Mouse (Mus musculus) heart, adult 11 months (tissue): ENCODE results near the gene Gadl1.

ENCODE experiments used
- DNase-seq: peaks from one replicate; pipeline ENCODE4 v3.0.0; 2022

Gene Gadl1

DNA sequence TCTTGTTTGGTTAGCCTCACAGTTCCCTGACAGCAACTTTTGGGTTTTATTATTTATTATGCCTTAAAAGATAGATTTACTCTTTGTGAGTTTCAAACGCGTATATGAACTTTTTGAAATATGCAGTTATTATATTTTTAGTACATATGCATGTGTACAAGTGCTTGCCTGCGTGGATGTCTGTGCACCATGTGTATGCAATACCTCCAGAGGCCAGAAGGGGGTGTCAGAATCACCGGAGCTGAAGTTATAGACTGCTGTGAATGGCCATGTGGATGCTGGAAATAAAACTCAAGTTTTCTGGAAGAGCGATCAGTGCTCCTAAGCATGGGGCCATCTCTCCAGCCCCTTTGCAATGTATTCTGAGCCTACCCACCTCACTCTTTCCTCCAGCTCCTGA, 28.7 kb downstream of the Gadl1 start:
- no peak for DNase-seq

DNA sequence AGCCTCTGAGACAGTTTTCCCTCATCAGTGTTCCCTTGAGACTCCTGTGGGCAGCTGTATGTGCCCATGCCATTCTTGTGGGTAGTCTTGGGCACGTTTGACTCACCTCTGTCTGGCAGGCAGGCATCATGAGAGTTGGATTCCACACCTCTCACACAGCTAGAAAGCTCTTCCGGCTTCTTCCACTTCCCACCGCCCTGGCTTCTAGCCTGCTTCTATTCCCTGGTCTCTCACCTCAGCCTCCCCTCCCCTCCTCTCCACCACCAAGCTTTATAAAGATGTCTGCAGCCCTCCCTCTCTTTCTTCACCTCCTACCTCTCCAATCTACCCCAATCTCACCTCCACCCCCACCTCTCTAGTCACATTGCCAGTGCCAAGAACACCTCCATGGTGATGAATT, 30.2 kb downstream of the Gadl1 start:
- DNase-seq = no peak

DNA sequence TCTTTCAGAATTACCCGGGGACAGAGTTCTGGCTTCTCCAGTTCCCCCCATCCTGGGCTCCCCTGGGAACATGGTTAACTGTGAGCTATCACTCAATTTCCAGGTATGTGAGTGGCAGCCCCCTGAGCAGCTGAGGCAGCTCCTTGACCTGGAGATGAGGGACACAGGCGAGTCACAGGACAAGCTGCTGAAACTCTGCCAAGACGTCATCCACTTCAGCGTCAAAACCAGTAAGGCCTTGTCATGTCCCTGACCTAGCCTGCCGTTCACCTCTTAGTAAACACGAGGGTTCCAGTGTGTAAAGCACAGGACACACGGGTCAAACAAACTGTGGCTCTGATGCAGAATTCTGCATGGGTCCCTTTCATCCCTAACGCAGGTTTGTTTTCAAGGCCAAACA, 31.9 kb downstream of the Gadl1 start:
- no peak for DNase-seq

DNA sequence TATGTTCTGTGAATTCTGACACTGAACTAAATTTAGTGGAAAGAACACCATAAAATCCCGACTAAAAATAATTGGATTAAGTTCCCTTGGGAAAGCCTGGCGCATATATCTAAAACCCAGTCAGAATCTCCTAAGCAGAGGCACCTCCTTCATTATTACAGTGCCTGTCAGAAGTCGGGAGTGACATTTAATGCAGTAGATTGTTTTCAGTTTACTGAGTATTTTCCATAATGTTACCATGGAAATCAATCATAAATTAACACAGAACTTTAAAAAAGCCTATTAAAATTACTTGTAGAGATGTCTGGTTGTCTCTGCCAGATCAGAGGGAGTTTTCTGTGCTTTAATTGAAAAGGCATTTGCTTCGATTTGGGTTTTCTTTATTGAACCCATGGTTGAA, 33.2 kb downstream of the Gadl1 start:
- DNase-seq = no peak

DNA sequence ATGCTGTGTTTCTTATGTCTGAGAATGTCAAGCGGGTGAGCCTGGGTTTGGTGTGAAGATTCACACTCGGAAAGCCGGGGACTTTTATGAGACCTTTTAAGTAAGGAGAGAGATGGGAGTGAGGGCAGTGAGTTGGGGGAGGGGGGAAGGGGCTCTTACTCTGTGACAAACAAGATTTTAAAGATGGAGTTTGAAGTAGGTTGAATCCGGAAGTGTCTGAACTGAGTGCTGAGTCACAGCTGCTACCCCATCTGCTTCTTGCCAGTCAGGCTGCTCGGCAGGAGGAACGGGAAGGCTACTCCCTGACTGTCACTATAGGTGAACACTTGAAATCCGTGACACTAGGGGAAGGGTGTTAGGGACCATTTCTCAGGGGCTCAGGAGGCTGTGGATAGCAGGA, 33.7 kb downstream of the Gadl1 start:
- no peak for DNase-seq

DNA sequence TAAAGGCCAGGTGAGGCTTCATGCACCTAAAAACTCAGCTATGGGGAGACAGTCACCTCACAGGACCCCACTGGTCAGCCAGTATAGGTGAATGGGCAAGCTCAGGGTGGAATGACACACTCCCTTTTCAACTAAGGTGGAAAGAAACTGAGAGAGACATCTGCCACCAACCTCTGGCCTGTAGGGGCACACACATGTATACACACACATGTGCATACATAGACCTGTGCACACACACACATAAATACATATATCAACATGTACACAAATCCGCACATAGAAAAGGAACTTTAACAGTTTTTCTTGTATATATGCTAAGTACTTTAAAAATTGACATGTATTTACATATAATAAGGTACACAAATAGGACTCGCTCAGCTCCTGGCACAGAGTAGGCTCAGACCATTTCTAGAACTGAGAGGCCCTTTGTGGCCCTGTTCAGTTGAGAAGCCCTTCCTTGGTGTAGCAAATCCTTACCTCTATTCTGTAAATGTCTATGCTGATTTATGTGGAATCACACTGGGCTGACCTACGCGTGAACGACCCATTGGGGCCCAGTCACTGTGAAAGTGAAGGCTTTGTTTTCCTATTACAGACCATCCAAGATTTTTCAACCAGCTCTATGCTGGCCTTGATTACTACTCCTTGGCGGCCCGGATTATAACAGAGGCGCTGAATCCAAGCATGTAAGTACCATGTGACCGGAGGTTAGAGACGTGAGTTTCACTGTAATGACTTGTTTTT, 34.5 kb downstream of the Gadl1 start:
- DNase-seq = no peak

DNA sequence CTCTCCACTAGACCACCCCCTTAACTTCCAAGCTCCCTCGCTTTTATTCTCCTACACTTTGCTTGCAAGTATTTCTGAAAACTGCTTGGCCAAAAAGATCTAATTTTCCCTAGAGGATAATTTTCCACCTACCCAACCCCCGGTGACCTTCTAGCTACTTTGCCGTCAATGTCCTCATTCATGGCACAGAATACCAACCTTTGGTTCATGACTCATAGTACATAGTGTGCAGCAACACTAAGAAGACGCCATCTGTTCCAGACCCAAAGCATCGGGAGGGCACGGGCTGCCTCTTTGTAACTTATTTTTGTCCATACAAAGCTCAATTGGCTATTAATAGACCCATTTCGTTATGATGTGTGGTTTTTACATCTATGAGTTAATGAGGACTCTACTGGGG, 55.8 kb downstream of the Gadl1 start:
- peak; percentile 36 for DNase-seq

DNA sequence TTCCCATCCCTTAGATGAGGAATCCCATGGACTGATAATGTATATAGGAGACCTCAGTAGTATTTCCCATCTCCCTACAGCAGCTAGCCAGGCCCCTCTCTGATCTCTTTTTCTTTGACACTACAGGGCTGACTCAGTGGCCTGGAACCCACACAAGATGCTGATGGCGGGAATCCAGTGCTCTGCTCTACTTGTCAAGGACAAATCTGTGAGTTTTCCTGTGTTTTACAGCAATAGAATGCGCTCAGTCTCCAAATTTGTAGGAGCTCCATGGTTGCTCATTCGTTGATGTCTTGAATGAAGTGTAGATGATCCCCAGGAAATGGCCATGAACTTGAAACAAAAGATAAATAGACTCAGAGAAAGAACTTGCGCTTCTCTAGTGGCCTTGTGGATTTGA, 56.9 kb downstream of the Gadl1 start:
- peak; percentile 70 for DNase-seq

DNA sequence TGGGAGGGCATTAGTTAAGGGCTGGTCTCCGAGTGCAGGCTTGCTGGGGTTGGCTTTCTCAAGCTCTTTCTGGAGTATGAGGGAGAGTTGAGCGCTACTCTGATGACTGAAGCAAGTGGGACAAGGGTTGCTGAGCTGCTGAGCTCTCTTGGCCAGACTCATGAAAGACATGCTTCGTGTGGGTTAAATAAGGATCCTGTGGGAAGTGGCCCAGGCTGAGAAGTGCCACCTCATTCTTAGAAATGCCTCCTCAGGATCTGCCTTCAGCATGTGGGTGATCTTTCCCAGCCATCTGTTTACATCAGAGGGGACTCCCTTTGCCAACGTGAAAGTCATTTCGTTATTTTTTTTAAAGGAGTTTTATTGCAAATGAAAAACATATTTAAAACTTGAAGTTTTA, 57.5 kb downstream of the Gadl1 start:
- no peak for DNase-seq

DNA sequence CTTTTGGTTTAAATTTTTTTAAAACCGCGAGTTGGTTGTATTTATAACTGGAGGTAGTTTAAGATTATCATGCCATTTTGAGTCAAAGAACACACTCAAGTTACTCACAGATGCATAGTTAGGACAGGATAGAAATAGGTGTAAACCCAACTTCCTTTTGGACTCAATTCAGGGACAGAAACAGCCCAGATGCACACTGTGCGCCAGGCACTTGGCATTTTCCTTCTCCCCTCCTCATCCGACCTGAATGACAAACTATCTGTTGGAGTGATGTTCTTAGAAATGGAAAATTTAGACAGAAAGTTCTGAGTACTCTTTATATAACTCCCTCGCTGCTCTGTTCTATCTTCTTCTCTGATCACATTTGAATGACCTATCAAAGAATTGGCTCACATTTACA, 58.4 kb downstream of the Gadl1 start:
- no peak for DNase-seq

DNA sequence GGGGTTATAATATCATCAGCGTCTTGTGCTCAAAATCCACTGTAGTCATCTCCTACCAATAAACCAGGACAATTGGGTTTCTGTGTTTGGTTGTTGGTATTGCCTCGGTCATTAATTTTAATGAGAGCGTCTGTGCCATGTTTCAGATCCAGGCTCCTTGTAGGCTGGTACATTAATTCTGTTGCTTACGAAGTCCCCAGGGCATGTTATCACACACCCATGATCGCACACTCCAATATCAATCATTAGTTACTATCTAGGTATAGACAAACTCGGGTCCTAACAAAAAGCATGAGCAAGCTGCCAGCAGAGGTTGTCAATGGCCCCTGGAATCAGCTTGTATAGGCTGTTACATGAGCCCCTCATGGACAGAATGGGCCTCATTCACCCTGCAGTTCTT, 67.6 kb downstream of the Gadl1 start:
- DNase-seq = no peak

DNA sequence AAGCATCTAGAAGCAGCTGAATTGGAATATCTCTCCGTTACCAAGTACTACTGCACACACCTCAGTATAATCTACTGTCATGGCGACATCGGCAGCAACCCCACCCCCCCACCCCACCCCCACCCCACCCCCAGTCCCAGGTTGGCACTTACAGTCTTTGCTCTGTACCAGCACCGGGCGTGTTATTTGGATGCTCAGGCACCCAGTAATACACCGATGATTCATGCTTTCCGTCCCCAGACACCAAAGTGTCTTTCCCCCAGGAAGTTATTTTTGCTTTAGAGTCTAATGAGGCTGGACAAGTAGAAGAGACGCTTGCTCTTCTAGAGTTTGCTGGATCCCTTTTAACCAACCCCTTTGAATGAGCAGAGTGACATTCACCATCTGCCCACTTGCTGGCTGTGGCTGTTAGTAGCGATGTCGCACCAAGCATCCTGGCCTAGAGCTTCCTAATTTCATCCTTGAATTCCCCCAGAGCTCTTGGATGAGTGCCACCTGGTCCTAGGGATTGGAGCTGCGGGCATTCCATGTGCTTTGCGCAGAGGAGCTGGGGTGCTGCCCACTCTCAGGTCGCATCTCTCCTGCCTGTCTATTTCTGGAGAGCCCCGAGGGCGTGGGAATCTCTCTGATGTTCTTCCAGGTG, 68.5 kb downstream of the Gadl1 start:
- DNase-seq = peak; percentile 72

DNA sequence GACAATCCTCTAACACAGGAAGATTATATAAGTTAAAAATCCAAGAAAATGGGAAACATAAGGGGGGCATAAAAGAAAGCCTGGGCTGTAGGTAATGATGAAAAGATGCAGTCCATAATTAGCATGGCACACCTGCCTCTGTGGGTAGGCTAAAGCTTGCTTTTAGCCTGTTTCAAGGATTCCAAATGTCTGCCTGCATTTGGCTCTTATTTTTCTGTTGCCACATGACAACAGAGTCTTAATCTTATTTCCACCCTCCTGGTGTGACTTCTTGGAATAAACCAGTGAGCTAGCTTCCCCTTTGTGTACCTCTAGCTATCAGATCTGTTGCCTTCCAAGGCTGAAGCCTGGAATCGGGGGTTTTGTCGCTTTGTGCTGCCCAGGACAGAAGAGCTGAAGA, 69.2 kb downstream of the Gadl1 start:
- peak; percentile 53 for DNase-seq

DNA sequence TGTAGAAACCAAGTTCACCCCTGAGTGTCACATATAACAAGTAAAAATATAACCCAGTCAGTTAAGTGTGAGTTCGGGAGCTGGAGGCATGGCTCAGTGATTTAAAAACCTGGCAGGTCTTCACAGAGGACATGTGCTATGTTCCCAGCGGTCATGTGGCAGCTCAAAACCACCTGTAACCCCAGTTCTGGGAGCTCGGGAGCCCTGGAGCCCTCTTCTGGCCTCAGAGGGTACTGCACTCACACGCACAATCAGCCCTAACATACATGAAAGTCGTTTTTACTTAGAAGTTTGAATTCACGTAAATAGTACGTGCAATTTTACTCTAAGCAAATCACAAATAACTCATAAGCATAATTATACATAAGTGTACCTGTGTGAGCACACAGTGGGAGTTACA, 81.4 kb downstream of the Gadl1 start:
- no peak for DNase-seq

DNA sequence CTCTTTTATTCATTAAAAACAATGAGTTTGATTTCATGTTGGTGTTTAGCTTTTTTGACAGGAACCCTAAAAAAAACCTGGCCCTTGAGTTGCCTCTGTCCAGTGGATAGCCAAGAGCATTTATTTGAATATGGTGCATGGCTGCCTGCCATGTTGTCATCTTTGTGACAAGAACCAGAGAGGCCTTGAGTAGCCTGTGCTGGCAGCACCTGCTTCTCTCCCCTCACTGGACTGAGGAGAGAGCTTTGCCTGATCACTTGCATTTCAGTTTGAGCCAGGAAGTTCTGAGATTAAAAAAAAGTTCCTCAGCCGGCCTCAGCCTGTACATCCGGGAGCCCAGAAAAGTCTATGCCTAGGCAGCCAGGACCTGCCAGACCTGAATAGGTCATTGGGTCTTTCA, 85.5 kb downstream of the Gadl1 start:
- DNase-seq = peak; percentile 92

DNA sequence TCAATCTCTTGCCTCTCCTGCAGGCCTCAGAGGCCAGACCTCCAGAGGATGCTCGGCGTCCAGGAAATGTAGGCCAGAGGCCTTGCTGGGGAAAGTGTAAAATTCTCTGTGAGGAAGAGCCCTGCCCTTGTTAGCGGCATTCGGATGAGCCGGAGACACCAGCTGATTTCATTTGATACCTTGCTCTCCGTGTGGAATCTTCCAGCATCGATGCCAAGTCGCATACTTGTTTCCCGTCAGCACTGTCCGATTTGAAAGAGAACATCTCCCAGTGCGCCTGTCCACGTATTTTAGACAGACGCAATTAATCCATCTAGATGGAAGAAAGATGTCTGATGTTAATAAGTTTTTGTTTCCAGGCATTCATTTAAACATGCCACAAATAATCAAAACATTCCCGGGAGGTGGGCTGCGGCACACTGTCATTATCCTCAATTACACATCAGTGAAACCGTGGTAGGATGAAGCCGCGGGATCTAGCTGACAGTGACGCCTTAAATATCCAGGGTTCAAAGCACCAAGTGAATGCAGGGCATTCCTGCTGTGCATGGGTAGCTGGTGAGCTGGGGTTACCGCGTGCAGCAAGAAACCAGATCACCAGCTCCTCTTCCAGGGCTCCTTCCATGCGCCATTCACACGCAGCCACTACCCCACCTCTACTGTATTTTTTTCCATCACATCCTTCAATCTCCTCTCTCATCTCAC, 86.8 kb downstream of the Gadl1 start:
- no peak for DNase-seq

DNA sequence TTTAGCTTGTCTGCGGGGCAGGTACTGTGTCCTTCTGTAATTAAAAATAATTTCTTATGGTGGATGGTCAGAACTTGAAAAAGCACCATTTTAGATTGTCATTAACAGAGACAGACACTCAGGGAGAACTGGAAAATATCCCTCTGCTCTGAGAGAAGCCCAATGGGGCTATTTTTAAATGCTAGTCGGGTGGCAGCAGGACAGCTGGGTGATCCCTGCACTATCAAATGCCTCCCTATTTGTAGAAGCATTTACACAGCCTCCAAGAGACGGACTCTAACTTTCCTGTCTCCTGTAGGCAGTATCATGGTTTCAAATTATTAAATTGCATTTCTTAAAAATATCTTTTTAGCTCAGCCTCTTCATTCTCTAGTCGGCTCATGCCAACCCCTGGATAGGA, 89.1 kb downstream of the Gadl1 start:
- DNase-seq = peak; percentile 89

DNA sequence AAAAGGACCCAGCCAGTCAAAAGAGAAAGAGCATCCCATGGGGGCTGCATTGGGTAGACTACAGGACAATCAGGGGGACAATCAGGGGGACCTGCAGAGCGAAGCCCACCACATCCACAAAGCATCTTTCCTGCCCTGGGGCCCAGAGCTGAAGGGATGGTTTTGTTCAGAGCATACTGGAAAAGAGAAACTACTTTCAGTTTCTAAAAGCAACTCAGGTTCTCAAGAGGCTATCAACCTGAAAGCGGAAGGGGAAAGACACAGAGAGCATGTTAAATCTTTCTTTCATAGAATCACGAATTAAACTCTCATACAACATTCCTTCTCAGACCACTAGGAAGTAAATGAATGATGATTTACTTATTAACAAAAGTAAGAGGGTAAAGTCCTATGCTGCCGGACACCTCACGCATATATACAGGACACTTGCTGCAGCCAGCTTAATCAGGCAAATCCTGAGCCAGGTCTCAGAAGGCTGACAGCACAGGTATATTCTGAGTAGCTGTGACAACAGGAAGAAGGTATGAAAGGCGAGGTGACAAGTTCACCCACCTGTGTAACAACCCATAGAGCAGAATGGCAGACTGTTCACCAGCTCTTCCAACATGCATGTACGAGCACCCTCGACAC, 90.2 kb downstream of the Gadl1 start:
- DNase-seq = no peak

DNA sequence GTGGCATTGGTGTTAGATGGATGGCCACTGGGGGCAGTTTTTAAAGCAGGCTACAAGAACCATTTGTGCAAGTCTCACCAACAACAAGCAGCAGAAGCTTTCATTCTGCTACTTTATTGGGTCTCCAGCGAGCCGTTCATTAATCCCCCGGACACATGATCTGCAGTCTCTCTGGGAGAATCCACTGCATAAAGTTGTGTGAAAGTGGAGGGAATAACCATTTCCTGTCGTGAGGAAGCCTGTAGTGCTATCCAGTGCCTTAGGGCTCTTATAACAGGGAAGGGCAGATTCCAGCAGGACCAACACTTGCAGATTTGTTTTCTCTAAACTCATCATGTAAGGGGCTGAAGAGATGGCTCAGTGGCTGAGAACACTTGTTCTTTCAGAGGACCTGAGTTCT, 104.7 kb downstream of the Gadl1 start:
- DNase-seq = peak; percentile 64

DNA sequence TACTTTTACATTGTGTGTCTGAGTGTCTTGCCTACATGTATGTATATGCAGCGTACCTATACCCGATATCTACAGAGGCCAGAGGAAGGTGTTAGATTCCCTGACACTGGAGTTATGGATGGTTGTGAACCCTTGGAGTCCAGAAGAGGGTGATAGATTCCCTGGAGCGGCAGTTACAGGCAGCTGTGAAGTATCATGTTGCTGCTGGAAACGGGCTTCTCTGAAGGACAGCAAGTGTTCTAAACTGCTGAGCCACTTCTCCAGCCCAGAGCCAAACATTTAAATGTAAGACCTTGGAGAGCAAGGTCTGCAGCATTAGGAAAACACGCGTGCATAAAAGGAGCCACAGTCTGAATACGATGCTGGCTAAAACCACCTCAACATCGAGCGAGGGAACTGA, 107.0 kb downstream of the Gadl1 start:
- no peak for DNase-seq

DNA sequence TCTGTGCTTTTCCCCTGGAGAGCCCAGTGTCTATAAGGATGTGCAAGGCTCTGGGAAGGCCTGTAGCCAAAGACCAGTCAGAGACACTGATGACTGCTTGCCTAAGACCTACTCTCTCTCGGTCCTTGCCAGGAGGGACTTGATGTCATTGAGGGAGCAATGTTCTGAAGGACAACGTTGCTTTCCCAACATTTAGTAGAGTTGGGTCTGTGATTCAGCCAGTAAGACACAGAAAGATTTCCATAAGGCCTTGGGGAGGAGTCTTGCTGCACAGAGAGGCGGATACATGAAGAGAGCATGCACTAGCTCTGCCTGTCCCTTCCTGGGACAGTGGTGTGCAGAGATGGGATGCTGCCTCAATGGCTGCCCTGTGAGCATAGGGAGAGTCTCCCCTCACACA, 107.8 kb downstream of the Gadl1 start:
- DNase-seq = peak; percentile 36

DNA sequence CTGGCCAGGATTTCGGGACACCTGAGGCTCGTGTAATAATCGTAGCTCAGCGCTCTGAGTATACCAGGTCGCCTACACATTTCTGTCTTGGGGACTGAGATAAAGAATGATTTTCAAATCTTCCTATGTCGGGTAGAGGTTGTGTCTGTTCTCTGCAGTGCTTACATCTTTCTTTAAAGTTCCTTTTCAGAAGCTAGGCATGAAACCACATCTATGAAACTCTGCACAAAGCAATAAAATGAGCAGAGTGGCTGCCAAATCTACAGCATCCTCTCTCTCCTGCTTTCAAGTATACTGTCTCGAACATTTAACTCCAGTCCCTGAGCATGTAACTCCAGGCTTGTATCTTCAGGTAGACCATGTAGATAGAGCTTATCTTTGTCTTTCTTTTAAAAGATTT, 109.3 kb downstream of the Gadl1 start:
- DNase-seq = peak; percentile 28

DNA sequence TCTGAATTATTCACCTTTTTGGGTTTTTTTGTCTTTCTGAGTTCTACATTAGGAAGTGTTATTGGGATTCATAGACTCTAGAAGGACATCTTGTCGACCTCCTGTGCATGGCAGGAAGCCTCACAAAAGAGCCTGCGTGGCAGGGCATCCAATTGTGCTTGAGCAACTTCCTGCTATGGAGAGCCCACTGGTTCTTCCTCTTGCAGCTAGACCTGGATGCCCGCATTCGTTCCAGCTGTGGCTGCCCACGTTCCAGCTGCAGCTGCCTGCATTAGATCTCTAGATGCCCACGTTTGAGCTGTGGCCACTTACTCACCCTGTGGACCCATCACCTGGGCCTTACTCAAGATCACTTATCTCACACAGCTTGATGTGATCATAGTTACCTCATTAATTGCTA, 116.1 kb downstream of the Gadl1 start:
- peak; percentile 64 for DNase-seq

DNA sequence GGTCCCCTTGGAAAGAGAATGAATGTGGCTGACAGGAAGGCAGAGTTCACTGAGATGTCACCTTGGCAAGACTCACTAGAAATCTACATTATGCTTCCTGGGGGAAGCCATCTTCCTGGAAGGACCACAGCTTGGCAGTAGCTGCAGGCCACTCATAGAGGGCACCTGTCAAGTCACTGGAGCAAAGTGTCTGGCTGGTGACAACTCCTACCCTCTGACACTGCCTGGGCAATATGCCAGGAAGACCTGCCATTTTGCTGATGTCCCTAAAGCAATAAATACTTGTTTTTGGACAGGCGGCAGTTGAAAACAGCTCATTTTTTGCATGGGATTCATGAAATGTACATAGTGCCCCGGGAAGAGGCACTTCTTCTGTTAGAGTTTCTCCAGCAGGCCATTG, 119.8 kb downstream of the Gadl1 start:
- DNase-seq = peak; percentile 81
